Mouse (Mus musculus): ENCODE results near the gene Rnf103.
"Not testable (repeated sequence)": the region's sequence is repeated elsewhere in the genome, so short reads cannot be mapped to it uniquely, and the experiment has no call there.

Rnf103 gene

GRCm38 (mm10) chr6:71493675-71494340 lies at the start of gene Rnf103:
Rnf103 (plus strand) TSS chr6:71493894.
- DNase-seq, result peak; percentile 94

GRCm38 (mm10) chr6:71444756-71445155 lies 48.9 kb upstream of the Rnf103 start:
- DNase-seq, result no peak

- no peak for DNase-seq
Measured at GRCm38 (mm10) chr6:71445560-71445959, 48.1 kb upstream of the Rnf103 start.

- no peak for DNase-seq
Measured at GRCm38 (mm10) chr6:71452792-71453191, 40.9 kb upstream of the Rnf103 start.

- not testable (repeated sequence) for DNase-seq
Measured at GRCm38 (mm10) chr6:71453983-71454739, 39.5 kb upstream of the Rnf103 start.

DNA sequence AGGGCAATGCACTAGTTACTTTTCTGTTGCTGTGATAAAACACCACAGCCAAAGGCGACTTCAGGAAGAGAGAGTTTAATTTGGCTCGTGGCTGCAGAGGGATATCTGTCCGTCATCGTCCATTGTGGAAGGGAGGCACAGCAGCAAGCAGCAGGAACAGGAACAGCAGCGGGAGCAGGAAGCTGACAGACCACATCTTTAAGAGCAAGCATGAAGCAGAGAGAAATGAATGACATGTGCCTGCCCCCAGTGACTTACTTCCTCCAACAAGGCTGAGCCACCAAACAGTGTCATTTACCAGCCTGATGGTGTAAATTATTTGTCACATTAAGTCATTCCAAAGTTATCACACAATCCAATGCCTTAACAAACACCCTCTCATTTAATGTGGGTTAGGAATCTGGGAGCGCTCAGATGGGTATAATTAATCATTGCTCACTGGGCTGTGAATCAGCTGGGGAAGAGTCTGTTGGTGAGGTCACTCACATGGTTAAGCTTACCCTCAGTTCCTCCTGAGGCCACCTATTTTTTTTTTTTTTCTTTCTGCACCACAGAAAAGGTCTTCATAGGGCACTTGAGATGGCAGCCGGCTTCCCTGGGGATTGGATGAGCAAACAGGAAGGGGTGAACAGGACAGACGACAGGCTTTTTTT lies 35.6 kb upstream of the Rnf103 start:
- DNase-seq, result no peak

DNA sequence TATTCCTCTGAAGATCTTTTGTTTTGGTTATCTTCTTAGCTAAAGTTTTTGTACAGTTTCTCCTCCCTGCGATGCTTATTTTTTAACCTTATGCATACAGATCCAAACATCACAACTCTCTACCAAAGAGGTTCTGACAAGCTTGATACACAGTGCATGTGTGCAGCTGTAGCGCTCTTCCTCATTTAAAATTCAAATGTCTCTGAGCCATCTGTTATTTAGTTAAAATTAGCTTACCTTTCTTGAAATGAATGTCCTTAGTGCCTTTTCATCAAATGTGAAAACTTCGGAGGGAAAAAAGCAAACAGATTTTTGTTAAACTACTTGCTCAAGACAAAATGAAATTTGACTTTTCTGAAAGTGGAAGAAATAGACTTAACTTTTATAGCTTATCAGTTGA lies 28.5 kb upstream of the Rnf103 start:
- DNase-seq, result no peak

GRCm38 (mm10) chr6:71467766-71468165 lies 25.9 kb upstream of the Rnf103 start:
- no peak for DNase-seq

DNA sequence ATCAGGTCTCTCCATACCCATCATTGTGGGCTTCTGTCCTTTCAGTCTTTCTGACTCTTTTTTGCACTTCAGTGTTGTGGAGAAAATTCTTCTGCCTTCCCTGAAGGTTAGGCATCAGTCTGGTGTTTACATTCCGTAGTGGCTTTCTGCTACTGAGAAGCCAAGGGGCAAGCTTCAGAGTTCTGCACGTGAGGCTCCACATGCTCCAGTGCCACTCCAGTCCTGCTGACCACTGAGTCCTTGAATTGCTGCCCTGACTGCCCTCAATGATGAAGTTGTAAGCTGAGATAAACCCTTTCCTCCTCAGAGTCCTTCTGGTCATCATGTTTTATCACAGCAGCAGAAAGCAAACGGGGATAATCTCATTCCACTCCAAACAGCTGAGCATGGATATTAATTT lies 24.4 kb upstream of the Rnf103 start:
- DNase-seq, result no peak

DNA sequence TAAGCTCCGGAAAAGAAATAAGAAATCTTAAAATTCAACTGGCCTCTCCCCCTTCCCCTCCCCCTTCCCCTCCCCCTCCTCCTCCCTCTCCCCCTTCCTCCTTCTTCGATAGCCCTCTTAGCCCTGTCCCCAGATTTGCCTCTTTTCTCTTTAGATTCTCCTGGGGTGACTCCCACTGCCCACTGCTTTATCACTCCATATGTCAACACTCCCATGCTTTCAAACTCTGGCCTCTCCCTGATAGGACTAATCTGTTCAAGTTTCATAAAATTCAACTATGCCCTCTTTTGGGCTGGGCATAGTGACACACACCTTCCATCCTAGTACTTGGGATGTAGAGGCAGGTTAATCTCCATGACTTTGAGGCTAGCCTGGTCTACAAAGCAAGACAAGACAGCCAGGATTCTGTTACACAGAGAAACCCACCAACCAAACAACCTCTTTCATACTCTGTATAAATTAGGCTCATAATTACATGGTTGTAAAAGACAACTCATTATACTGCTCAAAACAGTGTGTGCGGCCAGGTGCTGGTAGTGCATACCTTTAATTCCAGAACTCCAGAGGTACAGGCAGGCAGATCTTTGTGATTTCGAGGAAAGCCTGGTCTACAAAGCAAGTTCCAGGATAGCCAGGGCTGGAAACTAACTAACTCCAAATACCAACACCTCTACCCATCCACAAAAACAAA lies 21.7 kb upstream of the Rnf103 start:
- no peak for DNase-seq

DNA sequence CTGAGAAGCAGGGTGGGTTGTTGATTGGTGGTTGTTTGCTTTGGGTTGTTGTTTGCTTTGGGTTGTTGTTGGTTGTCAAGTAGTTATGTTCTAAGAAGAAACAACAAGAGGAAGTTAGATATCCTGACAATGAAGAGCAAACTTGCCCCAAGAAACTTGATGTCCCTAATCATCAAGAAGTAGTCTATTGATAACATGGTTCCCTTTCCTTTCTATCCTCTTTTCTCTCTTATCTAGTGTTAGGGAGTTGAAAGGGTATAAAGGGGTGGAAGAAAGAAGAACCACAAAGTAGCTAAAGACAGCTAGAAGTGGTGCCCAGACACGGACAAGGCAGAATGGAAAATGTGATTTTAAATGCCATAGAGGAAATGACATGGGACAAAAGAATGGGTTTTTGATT lies 20.9 kb upstream of the Rnf103 start:
- DNase-seq, result no peak

DNA sequence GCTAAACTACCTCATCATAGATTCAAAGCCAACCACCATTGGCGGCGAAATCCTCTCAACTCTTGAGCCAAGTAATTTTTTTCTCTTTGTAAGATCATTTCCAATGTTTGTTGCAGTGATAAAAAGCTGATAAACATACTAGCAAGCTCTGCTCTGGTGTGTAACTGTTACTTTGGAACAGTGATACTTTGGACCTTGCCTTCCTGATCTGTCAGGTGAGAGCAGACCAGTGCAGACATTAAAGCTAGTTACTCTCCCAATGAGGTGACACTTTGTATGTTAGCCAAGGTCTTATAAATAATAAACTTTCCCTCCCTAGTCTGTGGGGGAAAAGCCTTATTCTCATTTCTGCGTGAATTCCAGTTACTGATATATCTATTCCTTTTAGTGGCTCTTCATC lies 18.1 kb upstream of the Rnf103 start:
- no peak for DNase-seq

GRCm38 (mm10) chr6:71476783-71477182 lies 16.9 kb upstream of the Rnf103 start:
- DNase-seq, result no peak

GRCm38 (mm10) chr6:71478816-71479568 lies 14.7 kb upstream of the Rnf103 start:
- DNase-seq, result not testable (repeated sequence)

DNA sequence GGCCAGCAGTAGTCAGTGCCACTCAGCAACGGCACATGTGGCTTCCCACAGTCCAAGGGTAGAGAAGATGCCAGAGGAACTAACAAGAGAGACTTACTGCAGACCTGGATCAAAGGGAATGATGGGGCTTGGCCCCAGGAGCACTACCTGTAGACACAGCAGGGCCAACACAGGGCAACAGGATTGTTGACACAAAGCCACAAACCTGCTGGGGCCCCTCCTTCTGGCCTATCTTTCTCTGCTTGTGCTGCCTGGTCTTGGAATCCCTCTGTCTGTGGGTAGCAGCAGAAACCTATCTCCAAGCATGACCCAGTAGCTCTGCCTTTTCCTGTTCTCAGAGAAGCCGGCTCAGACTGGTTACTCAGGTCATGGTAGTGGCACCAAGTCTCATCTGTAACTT lies 14.1 kb upstream of the Rnf103 start:
- not testable (repeated sequence) for DNase-seq

- DNase-seq, result no peak
Measured at GRCm38 (mm10) chr6:71480136-71480535, 13.6 kb upstream of the Rnf103 start.

DNA sequence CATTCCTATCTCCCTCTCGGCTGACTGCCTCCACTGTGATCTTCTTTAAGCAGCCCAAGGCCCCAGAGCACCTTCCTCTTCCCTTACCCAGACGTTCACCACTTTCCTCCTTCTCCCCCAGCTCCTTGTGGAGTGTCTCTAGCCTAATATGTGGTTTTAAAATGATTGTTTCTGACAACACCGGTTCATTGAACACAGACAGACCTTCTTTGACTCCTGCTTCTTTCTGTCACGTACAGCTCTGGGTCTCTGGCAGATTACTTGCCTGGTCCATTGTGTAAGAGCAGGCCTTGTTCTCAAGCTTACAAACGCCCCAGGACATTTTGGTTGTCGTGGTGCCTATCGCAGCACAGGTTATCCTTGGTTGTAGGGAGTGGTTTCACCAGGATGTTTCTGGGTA lies 12.6 kb upstream of the Rnf103 start:
- no peak for DNase-seq

- DNase-seq, result no peak
Measured at GRCm38 (mm10) chr6:71485246-71485645, 8.4 kb upstream of the Rnf103 start.

DNA sequence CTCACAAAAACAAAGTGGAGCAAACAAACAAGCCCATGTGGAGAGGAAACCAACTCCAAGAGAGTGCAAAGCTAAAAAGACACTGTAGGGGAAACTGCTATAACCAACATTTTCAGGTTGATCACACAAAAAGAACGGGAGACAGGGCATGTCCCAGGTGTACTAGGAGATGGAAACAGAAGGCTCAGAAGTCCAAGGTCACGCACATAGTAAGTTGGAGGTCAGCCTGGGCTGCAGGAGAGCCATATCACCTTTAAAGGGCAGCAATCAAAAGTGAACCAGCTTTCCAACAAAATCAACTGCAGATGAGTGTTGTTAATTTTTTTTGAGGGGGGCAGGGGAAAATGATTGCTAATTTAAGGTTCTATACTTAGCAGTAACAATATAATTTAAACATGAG lies 7.5 kb upstream of the Rnf103 start:
- no peak for DNase-seq

GRCm38 (mm10) chr6:71486867-71487266 lies 6.8 kb upstream of the Rnf103 start:
- no peak for DNase-seq

- no peak for DNase-seq
Measured at GRCm38 (mm10) chr6:71487966-71488365, 5.7 kb upstream of the Rnf103 start.

DNA sequence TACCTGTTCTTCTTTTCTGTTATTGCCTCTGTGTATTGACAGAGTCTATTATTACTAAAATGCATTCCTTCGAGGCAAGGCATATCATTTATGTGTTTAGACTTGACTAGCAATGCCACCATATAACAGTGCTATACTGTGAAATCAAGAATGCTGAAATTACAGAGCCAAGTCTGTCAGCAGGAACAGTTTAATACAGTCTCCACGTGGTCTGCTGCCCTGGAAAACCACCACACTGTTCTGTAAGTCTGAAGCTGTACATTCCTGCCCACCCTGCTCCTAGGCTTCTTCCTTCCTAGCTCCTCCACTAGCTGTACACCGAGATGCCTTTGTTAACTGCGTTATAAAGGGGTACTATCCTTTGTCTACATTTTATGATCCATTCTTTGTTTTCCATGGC lies 1.6 kb upstream of the Rnf103 start:
- no peak for DNase-seq
